Mouse (Mus musculus): Measurements from ENCODE around the gene Aox4. TPM values are rescaled to one million over a fixed set of nuclear protein-coding genes. Genes with fewer than 3 reads are reported as not detected.

The Aox4 gene
- under 1 TPM in 1 of 2 experiments, not detected in 1; 0.24 TPM for polyA plus RNA-seq (2017; shearing (Covaris generic))

GRCm38 (mm10) chr1:58210203-58210602 lies at the start of gene Aox4:
Gene Aox4 (plus strand): TSS chr1:58210397.
- ATAC-seq = no peak

- ATAC-seq = no peak
These were observed 40.3 kb upstream of the Aox4 start for GRCm38 (mm10) chr1:58169893-58170292.

GRCm38 (mm10) chr1:58188514-58189175 lies 21.6 kb upstream of the Aox4 start:
- no peak for ATAC-seq

- ATAC-seq = no peak
These were observed 15.9 kb upstream of the Aox4 start for GRCm38 (mm10) chr1:58194317-58194716.

GRCm38 (mm10) chr1:58194988-58195387 lies 15.2 kb upstream of the Aox4 start:
- ATAC-seq = no peak

GRCm38 (mm10) chr1:58195541-58195940 lies 14.7 kb upstream of the Aox4 start:
- ATAC-seq = peak; percentile 86

GRCm38 (mm10) chr1:58197023-58197422 lies 13.2 kb upstream of the Aox4 start:
- ATAC-seq = no peak

- ATAC-seq = no peak
These were observed 11.8 kb upstream of the Aox4 start for GRCm38 (mm10) chr1:58198386-58198785.

GRCm38 (mm10) chr1:58212805-58213204 lies 2.6 kb downstream of the Aox4 start:
- no peak for ATAC-seq

GRCm38 (mm10) chr1:58213838-58214237 lies 3.6 kb downstream of the Aox4 start:
- no peak for ATAC-seq

GRCm38 (mm10) chr1:58215353-58215752 lies 5.2 kb downstream of the Aox4 start:
- no peak for ATAC-seq

GRCm38 (mm10) chr1:58215956-58216532 lies 5.8 kb downstream of the Aox4 start:
- no peak for ATAC-seq

- no peak for ATAC-seq
These were observed 10.9 kb downstream of the Aox4 start for GRCm38 (mm10) chr1:58221070-58221469.

- ATAC-seq = no peak
These were observed 11.7 kb downstream of the Aox4 start for GRCm38 (mm10) chr1:58221879-58222278.

- ATAC-seq = no peak
These were observed 17.9 kb downstream of the Aox4 start for GRCm38 (mm10) chr1:58228086-58228485.

- ATAC-seq = no peak
These were observed 18.7 kb downstream of the Aox4 start for GRCm38 (mm10) chr1:58228916-58229315.

- no peak for ATAC-seq
These were observed 19.6 kb downstream of the Aox4 start for GRCm38 (mm10) chr1:58229774-58230173.

GRCm38 (mm10) chr1:58230542-58230941 lies 20.3 kb downstream of the Aox4 start:
- no peak for ATAC-seq

- no peak for ATAC-seq
These were observed 25.2 kb downstream of the Aox4 start for GRCm38 (mm10) chr1:58235405-58235804.

GRCm38 (mm10) chr1:58237527-58238299 lies 27.5 kb downstream of the Aox4 start:
- no peak for ATAC-seq

GRCm38 (mm10) chr1:58238440-58238839 lies 28.2 kb downstream of the Aox4 start:
- no peak for ATAC-seq

GRCm38 (mm10) chr1:58238961-58239360 lies 28.8 kb downstream of the Aox4 start:
- no peak for ATAC-seq

- ATAC-seq = no peak
These were observed 30.1 kb downstream of the Aox4 start for GRCm38 (mm10) chr1:58240347-58240746.

GRCm38 (mm10) chr1:58244487-58244886 lies 34.3 kb downstream of the Aox4 start:
- ATAC-seq = no peak
